In the genomic region with DNA sequence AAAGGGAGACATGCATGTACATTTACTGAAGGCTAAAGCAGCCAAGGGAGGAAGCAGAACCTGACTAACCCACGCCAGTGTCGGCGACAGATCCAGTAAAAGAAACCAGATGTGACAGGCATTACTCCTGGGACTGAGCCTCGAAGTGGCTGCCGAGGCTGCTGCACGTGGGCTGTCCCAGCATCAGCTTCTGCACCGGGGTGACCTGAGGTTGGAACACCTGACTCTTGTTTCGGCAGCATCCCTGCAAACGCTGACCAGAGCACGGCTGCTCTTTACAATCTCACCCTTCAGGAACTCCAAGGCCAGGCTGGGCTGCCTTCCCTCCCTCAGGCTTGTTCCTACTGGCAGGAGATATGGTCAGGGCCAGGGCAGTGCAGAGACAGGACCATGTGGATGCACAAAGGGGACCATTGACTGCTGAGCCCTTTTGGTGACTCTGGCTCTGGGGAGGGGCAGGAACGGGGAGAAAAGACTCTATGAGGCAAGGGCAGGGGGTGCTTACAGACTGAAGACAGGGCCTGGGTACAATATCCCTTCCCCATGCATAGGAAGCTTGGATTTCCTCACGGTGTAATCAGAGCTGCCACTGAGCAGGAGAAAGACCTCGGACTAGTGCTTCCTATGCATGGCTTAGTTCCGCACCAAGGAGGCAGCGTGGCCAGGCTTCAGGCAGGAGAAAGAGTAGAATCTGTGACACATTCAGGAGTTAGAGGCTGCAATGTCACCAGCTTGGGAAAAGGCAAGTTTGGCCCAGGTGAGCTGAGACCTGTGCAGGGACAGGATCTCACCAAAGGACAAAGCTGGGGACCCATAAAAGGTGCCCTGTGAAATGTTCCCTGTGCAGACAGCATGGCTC, we compare ENCODE assay signal across 9 mouse cellular contexts. TPM values are rescaled to one million over a fixed set of nuclear protein-coding genes. Genes with fewer than 3 reads are reported as not detected.
DNase-seq lines count a peak whose midpoint lies in the region; ATAC-seq and TF ChIP-seq lines count a peak whose summit lies in the region.
"Had no signal": no experiment of that assay in that cellular context is flagged by ENCODE, and none has a peak within 500 bp of the region (broad histone marks: within the 10 kb centered on the region; RNA-seq: fewer than 3 reads in every experiment).

No protein-coding gene starts in this region.

- TF ChIP-seq EP300 in heart, adult 2 months (IDR thresholded peaks at IDR 0.05; ENCODE audit: insufficient read depth, low read depth, low read length) = no peak

- H3K79me2 ChIP-seq in heart, adult 2 months (replicated peaks; ENCODE audit: control insufficient read depth, insufficient read depth, low read length) = no peaks in the 10 kb centered on the region

- no peak for TF ChIP-seq CTCF in heart, adult 2 months (IDR thresholded peaks at IDR 0.05)

- H3K9ac ChIP-seq in heart, embryonic 11.5 days (ENCODE audit: low read depth, low read length) = no peak overlapping the region
- no peak overlapping the region for H3K9ac ChIP-seq in heart, adult 2 months (ENCODE audit: low read depth, low read length)
- H3K9ac ChIP-seq in midbrain, embryonic 14.5 days (replicated peaks; ENCODE audit: low read length) = 0 out of 2 replicates have a peak overlapping the region, but pooled peaks have one; percentile 7
- H3K9ac ChIP-seq in midbrain, embryonic 15.5 days = no peak overlapping the region
- 0 out of 2 replicates have a peak overlapping the region, but pooled peaks have one; percentile 6 for H3K9ac ChIP-seq in hindbrain, embryonic 13.5 days

- H3K4me3 ChIP-seq in heart, embryonic 11.5 days (ENCODE audit: low read depth, low read length) = no peak overlapping the region
- H3K4me3 ChIP-seq in heart, adult 2 months = no peak overlapping the region
- H3K4me3 ChIP-seq in midbrain, embryonic 14.5 days (replicated peaks; ENCODE audit: low read depth, low read length) = no peak overlapping the region
- no peak overlapping the region for H3K4me3 ChIP-seq in midbrain, embryonic 15.5 days
- H3K4me3 ChIP-seq in hindbrain, embryonic 13.5 days = no peak overlapping the region

- no peak overlapping the region for H3K4me2 ChIP-seq in heart, embryonic 11.5 days
- no peak overlapping the region for H3K4me2 ChIP-seq in midbrain, embryonic 14.5 days (ENCODE audit: low read length)
- H3K4me2 ChIP-seq in midbrain, embryonic 15.5 days = no peak overlapping the region
- H3K4me2 ChIP-seq in hindbrain, embryonic 13.5 days = no peak overlapping the region

- H3K4me1 ChIP-seq in heart, embryonic 11.5 days (ENCODE audit: control insufficient read depth, insufficient read depth, low read length) = peaks cover 20% of the 10 kb centered on the region
- H3K4me1 ChIP-seq in heart, adult 2 months (ENCODE audit: control insufficient read depth, insufficient read depth, low read length) = peaks cover 5% of the 10 kb centered on the region
- H3K4me1 ChIP-seq in midbrain, embryonic 14.5 days (ENCODE audit: control insufficient read depth, insufficient read depth, low read length) = no peaks in the 10 kb centered on the region
- H3K4me1 ChIP-seq in midbrain, embryonic 15.5 days = peaks cover 7% of the 10 kb centered on the region; the same call in 1 of the 2 replicates
- H3K4me1 ChIP-seq in hindbrain, embryonic 13.5 days (replicated peaks) = peaks cover 27% of the 10 kb centered on the region

- DNase-seq in heart, adult 2 months = no peak
- DNase-seq in midbrain, embryonic 14.5 days = no peak
- no peak for DNase-seq in urinary bladder, postnatal 25 days (ENCODE audit: low spot score)
- no peak for DNase-seq in cerebellum, postnatal 4 days (ENCODE audit: low spot score in 2 of 2)

- H3K27me3 ChIP-seq in heart, embryonic 11.5 days (ENCODE audit: control insufficient read depth, insufficient read depth, low read length) = no peaks in the 10 kb centered on the region
- H3K27me3 ChIP-seq in heart, adult 2 months (ENCODE audit: control insufficient read depth, insufficient read depth, low read length) = no peaks in the 10 kb centered on the region
- no peaks in the 10 kb centered on the region for H3K27me3 ChIP-seq in midbrain, embryonic 14.5 days (ENCODE audit: control insufficient read depth, insufficient read depth, low read length)
- no peaks in the 10 kb centered on the region for H3K27me3 ChIP-seq in midbrain, embryonic 15.5 days (replicated peaks)
- H3K27me3 ChIP-seq in hindbrain, embryonic 13.5 days = no peaks in the 10 kb centered on the region

- 51% methylated on average over 15 of the region's 15 CpGs for WGBS in heart, embryonic 11.5 days (ENCODE audit: insufficient replicate concordance)
- WGBS in heart, adult 2 months = 39% methylated on average over 15 of the region's 15 CpGs
- 66% methylated on average over 15 of the region's 15 CpGs for WGBS in midbrain, embryonic 14.5 days
- WGBS in midbrain, embryonic 15.5 days = 66% methylated on average over 15 of the region's 15 CpGs
- WGBS in hindbrain, embryonic 13.5 days = 67% methylated on average over 15 of the region's 15 CpGs

- intact Hi-C loops in heart, adult 2 months (cut with DNase I) = no loop called here

- no peak for ATAC-seq in heart, embryonic 11.5 days (replicated peaks; ENCODE audit: insufficient number of reproducible peaks, low FRiP score, low TSS enrichment)
- ATAC-seq in midbrain, embryonic 14.5 days (ENCODE audit: low FRiP score, low TSS enrichment) = no peak
- no peak for ATAC-seq in midbrain, embryonic 15.5 days (replicated peaks)
- no peak for ATAC-seq in hindbrain, embryonic 13.5 days (ENCODE audit: low FRiP score)
- no peak for ATAC-seq in erythroid progenitor cell, adult 5-6 weeks (replicated peaks; ENCODE audit: low FRiP score, poor library complexity, severe bottlenecking)
- ATAC-seq: intestine, embryonic 16.5 days had no signal

- H3K36me3 ChIP-seq in heart, embryonic 11.5 days (ENCODE audit: control insufficient read depth, insufficient read depth, low read length) = no peaks in the 10 kb centered on the region
- no peaks in the 10 kb centered on the region for H3K36me3 ChIP-seq in heart, adult 2 months (ENCODE audit: control insufficient read depth, insufficient read depth, low read length)
- peaks cover 31% of the 10 kb centered on the region for H3K36me3 ChIP-seq in midbrain, embryonic 14.5 days (ENCODE audit: control insufficient read depth, insufficient read depth, low read length)
- H3K36me3 ChIP-seq in midbrain, embryonic 15.5 days (replicated peaks) = peaks cover 11% of the 10 kb centered on the region; the same call in 1 of the 2 replicates
- peaks cover 54% of the 10 kb centered on the region for H3K36me3 ChIP-seq in hindbrain, embryonic 13.5 days

- no peak for TF ChIP-seq POLR2A in heart, adult 2 months (IDR thresholded peaks at IDR 0.05; ENCODE audit: insufficient read depth, low read depth, low read length)

- H3K9me3 ChIP-seq in heart, embryonic 11.5 days (replicated peaks; ENCODE audit: control insufficient read depth, low read length) = no peaks in the 10 kb centered on the region
- no peaks in the 10 kb centered on the region for H3K9me3 ChIP-seq in midbrain, embryonic 14.5 days (ENCODE audit: control insufficient read depth, low read length)
- no peaks in the 10 kb centered on the region for H3K9me3 ChIP-seq in midbrain, embryonic 15.5 days
- no peaks in the 10 kb centered on the region for H3K9me3 ChIP-seq in hindbrain, embryonic 13.5 days

- peak overlapping the region; percentile 13; the same call in 1 of the 2 replicates for H3K27ac ChIP-seq in heart, embryonic 11.5 days (ENCODE audit: low read depth, low read length)
- H3K27ac ChIP-seq in heart, adult 2 months = no peak overlapping the region
- no peak overlapping the region for H3K27ac ChIP-seq in midbrain, embryonic 14.5 days (replicated peaks; ENCODE audit: low read depth, low read length)
- H3K27ac ChIP-seq in midbrain, embryonic 15.5 days = no peak overlapping the region
- no peak overlapping the region for H3K27ac ChIP-seq in hindbrain, embryonic 13.5 days

RNA-seq across cellular contexts. Expression of gene Faap20, which starts 35.1 kb away (rescaled TPM):
- 64.9 and 66.8 TPM in 2 replicates for polyA plus RNA-seq in heart, embryonic 11.5 days (2014; fragmentation: Nextera tagmentation; extraction: Ambion mirVana)
- 10 to 100 TPM; 14.4 to 16.7 TPM for total RNA-seq in heart, adult 2 months (2021)
- polyA plus RNA-seq in heart, adult 2 months (2012; rRNA removed) = 26.7 and 30.3 TPM in 2 replicates
- polyA plus RNA-seq in midbrain, embryonic 14.5 days (2014; fragmentation: Nextera tagmentation; extraction: Ambion mirVana) = 74.1 and 85.6 TPM in 2 replicates
- polyA plus RNA-seq in midbrain, embryonic 15.5 days (2015; fragmentation: Nextera tagmentation; extraction: Ambion mirVana) = 78.5 and 87.4 TPM in 2 replicates
- 78.8 and 84.8 TPM in 2 replicates for polyA plus RNA-seq in hindbrain, embryonic 13.5 days (2015; fragmentation: Nextera tagmentation; extraction: Ambion mirVana)
- total RNA-seq in erythroid progenitor cell, adult 5-6 weeks (2015; ENCODE audit: low replicate concordance) = 4.0 and 6.7 TPM in 2 replicates
- total RNA-seq in erythroid progenitor cell, adult 5-6 weeks (2017; ENCODE audit: low replicate concordance) = 2.1 and 2.2 TPM in 2 replicates

Comparison
In these comparisons a context has a peak if more than half of its experiments do, and no peak if none do; other contexts are left out.
1. H3K9ac ChIP-seq: peak in midbrain, embryonic 14.5 days (single experiment) and hindbrain, embryonic 13.5 days (single experiment); none in heart, embryonic 11.5 days (single experiment), heart, adult 2 months (single experiment) and midbrain, embryonic 15.5 days (single experiment).